Mouse (Mus musculus) heart, postnatal 4 days (tissue): Measurements from ENCODE around the gene Kpnb1. TPM values are rescaled to one million over a fixed set of nuclear protein-coding genes. Genes with fewer than 3 reads are reported as not detected.
"Not testable (repeated sequence)": the region's sequence is repeated elsewhere in the genome, so short reads cannot be mapped to it uniquely, and the experiment has no call there.

ENCODE experiments used
- DNase-seq: peaks from one replicate; pipeline ENCODE4 v3.0.0; 2021
- total RNA-seq, 2 experiments: library from RNA; stranded (reverse); gene quantifications; 2 replicates each; pipeline ENCODE4 v1.2.3; 2021

Gene Kpnb1
- 100 to 1,000 TPM; 160 to 162 TPM for total RNA-seq

GRCm38 (mm10) chr11:97187764-97188642 is at the start of gene Kpnb1:
Gene Kpnb1, minus strand, starts transcription at chr11:97187881.
- peak; percentile 99 for DNase-seq

- DNase-seq, result peak; percentile 42
Observed at GRCm38 (mm10) chr11:97232436-97232835, 44.8 kb upstream of the Kpnb1 start.

GRCm38 (mm10) chr11:97229396-97229795 is 41.7 kb upstream of the Kpnb1 start:
- no peak for DNase-seq

- DNase-seq, result no peak
Observed at GRCm38 (mm10) chr11:97228985-97229384, 41.3 kb upstream of the Kpnb1 start.

- DNase-seq, result no peak
Observed at GRCm38 (mm10) chr11:97226131-97226530, 38.5 kb upstream of the Kpnb1 start.

GRCm38 (mm10) chr11:97223485-97223884 is 35.8 kb upstream of the Kpnb1 start:
- no peak for DNase-seq

GRCm38 (mm10) chr11:97221611-97222010 is 33.9 kb upstream of the Kpnb1 start:
- no peak for DNase-seq

GRCm38 (mm10) chr11:97220211-97220610 is 32.5 kb upstream of the Kpnb1 start:
- no peak for DNase-seq

GRCm38 (mm10) chr11:97214411-97214810 is 26.7 kb upstream of the Kpnb1 start:
- DNase-seq, result no peak

GRCm38 (mm10) chr11:97210728-97211400 is 23.2 kb upstream of the Kpnb1 start:
- DNase-seq, result no peak

- peak; percentile 21 for DNase-seq
Observed at GRCm38 (mm10) chr11:97207011-97207422, 19.3 kb upstream of the Kpnb1 start.

- no peak for DNase-seq
Observed at GRCm38 (mm10) chr11:97199519-97199918, 11.8 kb upstream of the Kpnb1 start.

GRCm38 (mm10) chr11:97198601-97199000 is 10.9 kb upstream of the Kpnb1 start:
- DNase-seq, result peak; percentile 58

GRCm38 (mm10) chr11:97197021-97197420 is 9.3 kb upstream of the Kpnb1 start:
- DNase-seq, result no peak

- no peak for DNase-seq
Observed at GRCm38 (mm10) chr11:97196541-97196940, 8.9 kb upstream of the Kpnb1 start.

- DNase-seq, result no peak
Observed at GRCm38 (mm10) chr11:97192621-97192951, 4.9 kb upstream of the Kpnb1 start.

- no peak for DNase-seq
Observed at GRCm38 (mm10) chr11:97191915-97192620, 4.4 kb upstream of the Kpnb1 start.

- DNase-seq, result no peak
Observed at GRCm38 (mm10) chr11:97190992-97191391, 3.3 kb upstream of the Kpnb1 start.

- not testable (repeated sequence) for DNase-seq
Observed at GRCm38 (mm10) chr11:97189645-97190044, 2.0 kb upstream of the Kpnb1 start.

- DNase-seq, result no peak
Observed at GRCm38 (mm10) chr11:97189231-97189630, 1.6 kb upstream of the Kpnb1 start.

- DNase-seq, result no peak
Observed at GRCm38 (mm10) chr11:97188643-97188955, 918 bp upstream of the Kpnb1 start.

- DNase-seq, result peak; percentile 99
Observed at GRCm38 (mm10) chr11:97186947-97187763, 526 bp downstream of the Kpnb1 start.
